Mouse (Mus musculus): ENCODE measurements around the gene Pbsn.
"Not testable (repeated sequence)": the region's sequence is repeated elsewhere in the genome, so short reads cannot be mapped to it uniquely, and the experiment has no call there.

The Pbsn gene

DNA sequence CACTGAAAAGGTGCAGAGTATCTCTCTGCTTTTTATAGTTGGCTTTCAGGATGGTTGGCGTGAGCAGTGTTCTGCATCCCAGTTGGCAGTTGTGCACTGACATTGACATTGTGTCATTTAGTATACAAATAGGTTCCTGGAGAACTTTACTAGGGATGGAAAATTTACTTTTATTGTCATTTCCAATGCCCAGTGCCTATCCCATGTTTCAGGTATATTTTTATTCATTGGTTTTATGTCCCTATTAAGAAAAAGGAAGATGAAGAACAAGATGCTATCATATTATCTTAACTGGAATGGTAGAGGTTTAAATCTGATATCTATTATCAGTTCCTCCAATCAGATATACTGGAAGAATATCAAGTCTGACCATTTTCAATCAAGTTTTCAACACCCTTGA is at the start of gene Pbsn:
TSS of gene Pbsn (minus strand) at position 101 of the 400 bp plus-strand sequence.
- no peak for DNase-seq (ENCODE audit: low spot score in 2 of 2)

DNA sequence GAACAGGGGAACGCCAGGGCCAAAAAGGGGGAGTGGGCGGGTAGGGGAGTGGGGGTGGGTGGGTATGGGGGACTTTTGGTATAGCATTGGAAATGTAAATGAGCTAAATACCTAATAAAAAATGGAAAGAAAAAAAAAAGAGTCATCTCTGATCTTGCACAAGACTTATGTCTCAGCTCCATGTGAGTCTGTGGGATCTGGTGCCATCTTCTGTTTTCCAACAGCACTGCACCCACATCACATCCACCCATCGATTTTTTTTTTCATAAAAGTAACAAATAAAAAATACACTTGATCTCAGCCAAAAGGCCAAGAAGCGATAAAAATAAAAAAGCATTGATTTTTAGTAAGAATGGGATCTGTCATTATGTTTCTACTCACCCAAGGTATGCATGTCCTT is 26.6 kb upstream of the Pbsn start:
- peak in 1 of 2 experiments; percentile 4 for DNase-seq (ENCODE audit: low spot score in 2 of 2)

GRCm38 (mm10) chrX:77864458-77864857 is 11.0 kb upstream of the Pbsn start, which contains the start of gene Gm14744:
Gm14744 (plus strand) TSS chrX:77864758.
- not testable (repeated sequence) for DNase-seq (ENCODE audit: low spot score in 2 of 2)

DNA sequence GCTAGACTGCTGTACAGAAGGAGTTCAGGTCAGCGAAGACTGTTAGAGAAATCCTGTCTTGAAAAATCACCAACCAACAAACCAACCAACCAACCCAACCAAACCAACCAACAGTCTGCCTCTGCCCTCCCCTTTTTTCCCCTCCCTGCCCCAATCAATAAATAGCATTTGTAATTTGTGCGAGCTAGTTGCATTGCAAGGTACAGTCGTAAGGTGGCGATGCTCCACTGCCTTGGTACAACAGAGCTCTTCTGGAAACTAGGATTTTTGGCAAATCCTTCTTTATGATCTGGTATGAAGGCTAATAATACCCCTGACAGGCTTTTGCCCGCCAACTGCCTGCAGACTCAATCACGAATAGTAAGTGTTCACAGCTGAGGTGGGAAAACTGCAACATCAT is 41.4 kb downstream of the Pbsn start:
- peak in 1 of 2 experiments; percentile 25 for DNase-seq (ENCODE audit: low spot score in 2 of 2)

- DNase-seq (ENCODE audit: low spot score in 2 of 2), result peak; percentile 61 to 77
Observed at GRCm38 (mm10) chrX:77810608-77811206, 42.7 kb downstream of the Pbsn start.

DNA sequence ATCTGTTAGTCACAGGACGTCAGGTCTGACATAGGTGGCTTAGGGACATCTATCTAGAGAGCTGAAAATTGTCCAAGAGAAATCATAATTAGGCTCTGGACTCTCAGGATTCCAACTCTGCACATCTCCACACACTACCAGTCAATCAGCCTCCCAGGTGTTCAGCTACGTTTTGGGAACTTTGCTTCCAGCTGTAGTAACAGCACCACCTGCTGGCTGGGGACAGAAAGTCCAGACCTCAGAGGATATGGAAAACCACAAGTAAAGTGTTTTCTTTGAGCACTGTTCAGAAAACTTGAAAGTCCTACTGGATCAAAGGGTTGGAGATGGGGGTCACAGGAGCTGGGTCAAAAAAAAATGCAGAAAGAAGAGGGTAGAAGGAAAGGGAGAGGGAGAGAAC is 44.8 kb downstream of the Pbsn start:
- DNase-seq (ENCODE audit: low spot score in 2 of 2), result peak; percentile 25 to 49

DNA sequence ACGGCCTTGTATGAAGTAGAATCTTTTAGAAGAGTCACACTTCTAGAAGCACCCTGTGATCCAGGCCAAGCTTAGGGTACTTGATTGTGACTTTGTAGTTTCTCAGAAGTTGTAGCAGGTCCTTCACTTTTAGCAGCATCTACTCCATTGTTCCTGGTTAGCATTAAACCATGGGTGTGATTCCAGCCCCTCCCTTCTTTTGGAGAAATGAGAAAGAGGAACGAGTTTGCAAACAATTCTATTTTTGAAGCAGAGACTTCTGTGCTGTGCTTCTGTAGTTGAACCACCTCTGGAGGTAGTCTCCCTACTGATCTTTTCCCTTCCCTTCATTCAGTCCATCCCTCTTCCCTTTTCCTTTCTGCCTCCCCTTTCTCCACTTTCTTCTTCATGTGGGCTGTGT is 51.1 kb downstream of the Pbsn start:
- DNase-seq (ENCODE audit: low spot score in 2 of 2), result no peak

DNA sequence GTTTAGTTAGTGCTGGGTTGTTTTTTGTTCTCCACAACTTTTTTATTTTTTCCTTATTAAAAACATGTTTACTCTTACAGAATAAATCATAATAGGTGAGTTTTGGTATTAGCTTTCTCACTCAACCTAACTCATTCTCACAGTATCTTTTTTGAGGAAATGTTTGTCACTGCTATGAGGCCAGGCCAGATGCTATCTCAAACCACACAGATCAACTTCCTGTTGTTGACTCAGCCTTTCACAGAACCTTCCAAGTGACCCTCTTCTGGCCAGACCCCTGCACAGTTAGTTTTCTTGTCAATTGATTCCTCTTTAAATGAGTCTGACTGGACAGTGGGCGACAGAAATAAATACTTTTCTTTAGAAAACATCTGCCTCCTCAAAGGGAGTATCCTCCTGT is 51.9 kb downstream of the Pbsn start:
- no peak for DNase-seq (ENCODE audit: low spot score in 2 of 2)

GRCm38 (mm10) chrX:77799554-77799953 is 53.9 kb downstream of the Pbsn start:
- no peak for DNase-seq (ENCODE audit: low spot score in 2 of 2)

GRCm38 (mm10) chrX:77797801-77798200 is 55.6 kb downstream of the Pbsn start:
- no peak for DNase-seq (ENCODE audit: low spot score in 2 of 2)

- DNase-seq (ENCODE audit: low spot score in 2 of 2), result no peak
Observed at GRCm38 (mm10) chrX:77796916-77797315, 56.5 kb downstream of the Pbsn start.

- DNase-seq (ENCODE audit: low spot score in 2 of 2), result peak in 1 of 2 experiments; percentile 29
Observed at GRCm38 (mm10) chrX:77796238-77796835, 57.1 kb downstream of the Pbsn start, which contains the start of gene Prkx. Prkx (minus strand) TSS chrX:77796278.

DNA sequence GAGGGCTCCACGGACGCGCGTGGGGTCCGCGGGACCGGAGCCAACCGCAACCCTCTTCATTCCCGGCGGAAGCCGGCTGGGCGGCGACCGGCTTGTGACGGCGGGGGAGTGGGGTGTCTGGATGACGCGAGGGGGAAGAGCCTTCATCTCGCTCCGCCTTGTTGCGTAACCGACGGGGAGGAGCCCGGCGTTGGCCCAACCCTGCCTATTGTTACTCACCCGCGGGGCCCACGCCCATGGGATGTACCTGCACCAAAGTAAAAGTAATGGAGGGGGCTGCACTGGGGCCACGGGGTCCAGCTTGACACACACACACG is 57.6 kb downstream of the Pbsn start:
- DNase-seq (ENCODE audit: low spot score in 2 of 2), result peak; percentile 85 to 87

DNA sequence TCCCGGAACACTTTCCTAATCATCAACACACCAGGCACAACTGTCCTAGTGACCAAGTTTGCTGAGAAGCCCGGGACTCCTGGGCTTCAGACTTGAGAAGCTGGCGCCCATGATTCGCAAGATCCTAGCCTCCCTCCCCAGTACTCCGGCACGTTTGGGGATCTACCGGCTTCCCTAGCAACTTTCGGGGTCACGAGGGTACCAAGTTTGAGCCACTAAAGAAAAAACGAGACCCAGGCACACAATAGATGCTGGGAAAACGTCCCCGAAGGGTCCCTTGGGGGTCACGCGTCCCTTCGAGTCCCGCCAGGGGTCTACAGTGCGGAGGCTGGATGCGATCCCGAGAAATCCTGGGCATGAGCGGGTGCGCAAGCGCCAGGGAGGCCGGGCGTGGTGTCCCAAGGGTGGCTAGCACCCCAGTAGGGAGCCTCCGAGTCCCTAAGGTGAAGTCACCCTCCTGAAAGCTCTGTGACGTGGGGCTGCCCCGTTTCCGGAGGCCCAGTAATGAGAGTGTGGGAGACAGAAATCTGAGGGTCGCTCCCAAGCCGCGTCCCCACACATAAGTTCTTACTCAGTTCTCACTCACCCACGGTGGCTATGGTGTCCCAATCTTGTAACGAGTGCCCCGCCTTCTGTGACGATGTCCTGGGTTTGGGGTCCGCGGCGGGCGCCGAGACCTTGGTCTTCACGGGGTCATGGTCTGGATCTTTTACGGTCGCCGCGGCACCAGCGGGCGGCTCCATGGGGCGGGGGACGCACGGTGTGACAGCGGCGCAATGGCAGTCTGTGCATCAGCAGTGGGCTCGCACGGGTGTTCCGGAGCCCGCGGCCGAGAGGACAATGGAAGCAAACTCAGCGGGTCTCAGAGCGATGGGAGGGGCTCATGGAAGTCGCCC is 58.2 kb downstream of the Pbsn start:
- peak; percentile 10 to 36 for DNase-seq (ENCODE audit: low spot score in 2 of 2)

DNA sequence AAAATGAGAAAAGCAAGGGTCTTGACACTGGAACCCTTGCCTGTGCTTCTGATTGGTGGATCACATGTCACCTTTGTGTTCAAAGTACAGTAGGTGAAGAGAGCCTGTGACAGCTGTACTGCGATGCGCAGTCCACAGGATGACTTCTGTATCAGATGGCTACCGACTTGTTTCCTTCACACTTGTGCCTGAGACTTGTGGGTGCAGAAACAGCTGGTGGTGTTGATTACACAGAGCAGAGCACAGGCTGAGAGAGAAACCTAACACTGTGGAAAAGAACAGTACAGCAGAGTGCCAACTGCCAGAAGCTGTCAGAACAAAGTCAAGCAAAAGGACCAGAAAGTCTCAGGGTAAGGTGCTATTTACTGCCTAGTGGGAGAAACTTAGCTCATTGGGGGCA is 64.7 kb downstream of the Pbsn start:
- DNase-seq (ENCODE audit: low spot score in 2 of 2), result peak; percentile 10
